Mouse (Mus musculus) bone marrow, adult 2 months (tissue): Measurements from ENCODE around the gene Bmp5.

Experiments
- CTCF ChIP-seq: fragments of 200-500 bp; IDR thresholded peaks from 2 replicates; pipeline ENCODE4 v1.5.1; 2011; ENCODE audit warnings: low read length, control low read depth; ENCODE audit not compliant: control insufficient read depth, insufficient read depth
- POLR2A ChIP-seq: fragments of 200-500 bp; IDR thresholded peaks from 2 replicates; pipeline ENCODE4 v1.6.1; 2011; ENCODE audit warnings: low read depth, mild to moderate bottlenecking, control low read depth, low read length, borderline replicate concordance; ENCODE audit not compliant: control insufficient read depth

DNA sequence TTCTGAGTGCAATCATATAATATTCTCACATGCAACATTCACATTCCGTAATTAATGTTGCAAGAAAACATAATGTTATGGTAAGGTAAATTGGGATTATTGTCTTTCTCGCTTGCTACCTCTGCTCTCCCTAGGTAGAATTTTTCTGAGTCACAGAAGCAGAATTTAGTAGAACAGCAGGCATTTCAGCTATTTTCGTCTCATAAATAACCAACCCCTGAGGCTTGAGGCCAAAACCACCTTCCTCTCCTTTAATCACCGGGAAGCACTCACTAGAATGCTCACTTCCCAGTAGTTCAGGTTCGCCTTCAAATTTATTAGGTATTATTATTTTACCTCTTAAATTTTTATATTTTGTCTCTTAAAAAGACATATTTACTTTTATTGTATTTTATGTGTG is 10.8 kb downstream of the Bmp5 start:
- TF ChIP-seq CTCF, result no peak
- no peak for TF ChIP-seq POLR2A
